Mouse (Mus musculus) cerebellum, adult 2 months (tissue): ENCODE results near the gene Eif4g3.
A peak's percentile ranks its signal among the peaks of the same experiment; 100 is the strongest.

Experiments used
- CTCF ChIP-seq: fragments of 200-500 bp; IDR thresholded peaks from 2 replicates; pipeline ENCODE4 v1.5.1; 2011; ENCODE audit warnings: low read depth, mild to moderate bottlenecking, control low read depth, low read length, moderate library complexity, borderline replicate concordance; ENCODE audit not compliant: insufficient read depth
- POLR2A ChIP-seq: fragments of 200-500 bp; IDR thresholded peaks from 2 replicates; pipeline ENCODE4 v1.6.1; 2011; ENCODE audit warnings: low read length, control low read depth, borderline replicate concordance; ENCODE audit not compliant: insufficient read depth

DNA sequence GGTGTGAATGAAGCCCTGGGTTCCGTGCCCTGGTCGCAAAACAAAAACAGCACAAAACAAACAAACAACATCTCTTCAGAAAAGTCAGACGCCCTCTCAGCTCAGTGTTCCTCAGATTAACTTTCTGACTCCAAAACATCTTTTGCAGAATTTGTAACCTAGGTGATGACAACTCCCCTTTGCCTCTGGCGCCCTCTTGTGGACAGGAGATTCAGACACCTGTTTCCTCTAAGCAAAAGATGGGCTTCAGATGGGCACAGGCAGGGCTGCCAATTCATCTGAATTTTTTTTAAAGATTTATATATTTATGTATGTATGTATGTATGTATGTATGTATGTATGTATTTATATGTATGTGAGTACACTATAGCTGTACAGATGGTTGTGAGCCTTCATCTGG, 40.0 kb upstream of the Eif4g3 start:
- peak; percentile 80 for TF ChIP-seq CTCF
- no peak for TF ChIP-seq POLR2A
